Mouse (Mus musculus): Measurements from ENCODE around the gene Ctcf. TPM values are rescaled to one million over a fixed set of nuclear protein-coding genes. Genes with fewer than 3 reads are reported as not detected.

Ctcf gene
- total RNA-seq, 2 experiments from 2014 or later = 46.6 to 56.6 TPM

DNA sequence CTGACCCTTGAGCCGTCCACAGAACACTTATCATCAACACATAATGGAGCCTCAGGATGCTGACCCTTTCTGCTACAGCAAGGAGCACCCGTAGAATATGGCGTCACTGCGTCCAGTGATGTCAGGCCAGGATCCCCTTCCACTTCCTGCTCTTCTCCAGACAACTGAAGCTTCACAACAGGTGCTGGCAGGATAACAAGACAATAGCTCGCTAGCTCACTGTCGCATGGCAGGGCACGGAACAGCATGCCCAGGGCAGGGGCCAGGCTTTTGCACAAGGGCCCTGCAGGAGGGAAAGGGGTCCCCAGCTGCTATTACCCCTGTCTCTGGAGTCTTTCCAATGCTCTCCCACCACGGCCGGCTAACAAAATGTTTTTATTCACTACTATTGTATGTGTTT is 86.5 kb downstream of the Ctcf start:
- intact Hi-C loops (cut with DNase I) = no loop called here

DNA sequence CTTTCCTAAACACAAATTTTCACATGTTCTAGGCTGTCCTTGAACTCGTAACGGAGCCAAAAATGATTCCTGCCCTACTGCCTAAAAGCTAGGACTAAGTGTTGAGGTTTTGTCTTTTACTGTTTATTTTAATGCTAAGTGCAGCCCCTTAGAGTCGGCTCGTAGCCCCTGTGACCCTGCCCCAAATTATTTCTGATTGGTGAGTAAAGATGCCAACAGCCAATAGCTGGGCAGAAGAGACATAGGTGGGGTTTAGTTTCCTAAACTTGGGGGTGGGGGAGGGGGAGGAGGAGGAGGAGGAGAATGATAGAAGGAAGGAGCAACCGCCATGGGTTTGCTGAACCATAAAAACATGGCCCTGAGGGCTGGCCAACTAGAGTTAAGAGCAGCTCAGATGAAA is 89.4 kb downstream of the Ctcf start:
- no peak for DNase-seq
- intact Hi-C loops (cut with DNase I) = no loop called here

More for the DNA sequence above, 86.5 kb downstream of the Ctcf start:
- DNase-seq = no peak

DNA sequence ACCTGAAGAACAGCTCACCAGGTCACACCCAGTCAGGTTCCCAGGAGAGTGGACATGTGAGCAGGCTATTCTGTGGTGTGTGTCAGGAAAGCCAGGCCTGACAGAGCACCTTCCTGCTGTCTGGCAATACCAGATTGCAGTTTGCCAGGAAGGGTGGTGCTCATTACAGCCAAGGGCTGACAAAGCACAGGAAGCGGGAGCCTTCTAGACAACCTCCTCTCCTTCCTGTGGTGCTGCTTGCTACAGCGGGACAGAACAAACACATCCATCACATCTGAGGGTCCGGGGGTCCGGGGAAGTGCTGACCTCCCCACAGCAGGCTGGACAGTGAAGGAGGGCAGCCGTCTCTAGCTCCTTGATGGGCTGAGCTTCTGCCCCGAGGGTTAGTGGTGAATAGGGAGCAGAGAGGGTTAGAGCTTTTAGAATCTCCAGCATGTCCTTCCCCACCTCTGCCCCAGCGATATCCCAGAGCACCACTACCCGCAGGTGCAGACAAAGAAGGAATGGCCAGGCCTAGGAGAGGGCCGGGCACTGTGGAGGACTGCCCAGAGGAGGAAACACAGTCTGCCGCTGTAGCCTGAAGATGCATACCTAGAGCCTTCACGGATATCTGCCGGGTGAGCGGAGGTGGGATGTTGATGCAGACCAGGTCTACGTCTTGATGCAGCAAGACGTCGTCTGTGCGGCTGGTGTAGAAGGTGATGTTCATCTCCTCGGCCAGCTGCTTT is 91.2 kb downstream of the Ctcf start:
- intact Hi-C loops (cut with DNase I) = no loop called here
- DNase-seq = peak; percentile 62 to 65

DNA sequence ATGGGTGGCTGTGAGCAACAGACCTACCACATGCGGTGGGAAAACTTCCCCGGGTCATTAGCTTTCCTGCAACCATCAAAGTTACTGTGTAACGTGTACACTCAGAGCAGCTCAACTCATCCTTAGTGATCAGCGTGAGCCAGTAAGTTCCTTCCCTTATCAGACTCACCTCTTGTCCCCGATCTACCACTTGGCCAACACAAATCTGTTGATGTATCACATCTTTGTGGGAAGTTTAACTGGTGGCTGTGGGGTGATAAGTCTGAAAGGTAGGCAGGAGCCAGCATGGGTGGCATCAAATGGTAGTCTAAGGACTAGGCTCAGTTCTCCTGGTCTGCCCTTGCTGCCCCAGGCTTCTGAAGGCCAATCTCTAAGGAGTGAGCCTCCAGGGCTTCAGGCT is 95.8 kb downstream of the Ctcf start:
- no peak for DNase-seq
- intact Hi-C loops (cut with DNase I) = no loop called here

Small RNA genes lying within 50 kb of the gene (microRNA-seq; reads per million reads assigned to microRNA genes)
- gene Mir1966 = 0.47 to 1.0 reads per million in 2 experiments

Other genes starting within 250 kb of the Ctcf start
- under 1 TPM in 1 of 2 experiments, not detected in 1; 0.12 TPM for gene Kctd19, start 223.1 kb upstream of the Ctcf start, total RNA-seq (2021)
- gene Lrrc36, start 223.0 kb upstream of the Ctcf start, total RNA-seq (2021) = 1 to 10 TPM in 1 of 2 experiments, under 1 TPM in 1; 0.77 to 1.2 TPM
- gene Tppp3, start 165.0 kb upstream of the Ctcf start, total RNA-seq (2021) = 10 to 100 TPM; 55.8 to 56.1 TPM
- 10 to 100 TPM; 14.8 to 16.8 TPM for gene Zdhhc1, start 139.7 kb upstream of the Ctcf start, total RNA-seq (2021)
- 1 to 10 TPM in 1 of 2 experiments, under 1 TPM in 1; 0.60 to 2.1 TPM for gene Hsd11b2, start 117.8 kb upstream of the Ctcf start, total RNA-seq (2021)
- 10 to 100 TPM; 60.1 to 64.0 TPM for gene Atp6v0d1, start 70.5 kb upstream of the Ctcf start, total RNA-seq (2021)
- gene Ripor1, start 31.3 kb upstream of the Ctcf start, total RNA-seq (2021) = 10 to 100 TPM; 53.1 to 55.8 TPM
- gene Agrp, start 825 bp downstream of the Ctcf start, total RNA-seq (2021) = not detected
- under 1 TPM; 0.62 to 0.93 TPM for gene Carmil2, start 49.7 kb downstream of the Ctcf start, total RNA-seq (2021)
- 10 to 100 TPM; 20.8 to 21.2 TPM for gene Acd, start 64.5 kb downstream of the Ctcf start, total RNA-seq (2021)
- gene Pard6a, start 64.6 kb downstream of the Ctcf start, total RNA-seq (2021) = 1 to 10 TPM; 7.1 to 9.1 TPM
- not detected for gene 4933405L10Rik, start 71.1 kb downstream of the Ctcf start, total RNA-seq (2021)
- 1 to 10 TPM; 2.9 to 3.5 TPM for gene Enkd1, start 71.6 kb downstream of the Ctcf start, total RNA-seq (2021)
- 1 to 10 TPM; 4.6 to 9.9 TPM for gene Gfod2, start 122.1 kb downstream of the Ctcf start, total RNA-seq (2021)
- 10 to 100 TPM; 24.2 to 24.5 TPM for gene Ranbp10, start 190.8 kb downstream of the Ctcf start, total RNA-seq (2021)
- not detected for gene Tsnaxip1, start 191.2 kb downstream of the Ctcf start, total RNA-seq (2021)
- 1 to 10 TPM; 8.4 to 8.5 TPM for gene Cenpt, start 216.7 kb downstream of the Ctcf start, total RNA-seq (2021)
- 10 to 100 TPM; 27.5 to 31.9 TPM for gene Thap11, start 218.6 kb downstream of the Ctcf start, total RNA-seq (2021)
- gene Nutf2, start 224.0 kb downstream of the Ctcf start, total RNA-seq (2021) = 10 to 100 TPM; 41.9 to 46.2 TPM
- gene Edc4, start 244.3 kb downstream of the Ctcf start, total RNA-seq (2021) = 10 to 100 TPM; 30.9 to 32.5 TPM

Data from heart, postnatal 10 days (tissue).